Mouse (Mus musculus) heart, embryonic 16.5 days (tissue): Measurements from ENCODE around the gene Tmem127. TPM values are rescaled to one million over a fixed set of nuclear protein-coding genes. Genes with fewer than 3 reads are reported as not detected.
"Not testable (repeated sequence)": the region's sequence is repeated elsewhere in the genome, so short reads cannot be mapped to it uniquely, and the experiment has no call there.

Experiments
- ATAC-seq: fragments of 200-750 bp; cut with Nextera tagmentation; replicated peaks from 2 replicates; pipeline ENCODE4 v1.8.0; 2017; ENCODE audit warnings: moderate number of reproducible peaks; ENCODE audit not compliant: insufficient read depth, low FRiP score; ENCODE audit errors: extremely low read depth
- H3K27ac ChIP-seq: fragments of 300-500 bp; sonication (generic); 2 replicates; pipeline ENCODE4 v1.5.1; 2014; ENCODE audit warnings: mild to moderate bottlenecking, low read length, control low read depth, moderate library complexity
- H3K27me3 ChIP-seq: fragments of 300-500 bp; sonication (generic); 2 replicates; pipeline ENCODE4 v1.6.1; 2014; ENCODE audit warnings: low read length, mixed read lengths; ENCODE audit not compliant: control insufficient read depth, insufficient read depth
- H3K36me3 ChIP-seq: fragments of 300-500 bp; sonication (generic); 2 replicates; pipeline ENCODE4 v1.6.1; 2014; ENCODE audit not compliant: control insufficient read depth, insufficient read depth
- H3K4me1 ChIP-seq: fragments of 300-500 bp; sonication (generic); 2 replicates; pipeline ENCODE4 v1.6.1; 2014; ENCODE audit warnings: low read length, mixed read lengths; ENCODE audit not compliant: control insufficient read depth, insufficient read depth
- H3K4me2 ChIP-seq: fragments of 300-500 bp; sonication (generic); 2 replicates; pipeline ENCODE4 v1.6.1; 2014; ENCODE audit warnings: low read depth, mild to moderate bottlenecking, control low read depth, low read length
- H3K4me3 ChIP-seq: fragments of 300-500 bp; sonication (generic); 2 replicates; pipeline ENCODE4 v1.5.1; 2014; ENCODE audit warnings: mild to moderate bottlenecking, control low read depth, low read length
- H3K9ac ChIP-seq: fragments of 300-500 bp; sonication (generic); 2 replicates; pipeline ENCODE4 v1.6.1; 2014; ENCODE audit warnings: low read length, control low read depth
- H3K9me3 ChIP-seq: fragments of 300-500 bp; sonication (generic); replicated peaks from 2 replicates; pipeline ENCODE4 v1.6.1; 2016; ENCODE audit warnings: low read length; ENCODE audit not compliant: control insufficient read depth
- WGBS: fragments of 180-500 bp; shearing (Covaris S2); extraction: QIAGEN DNeasy Blood & Tissue Kit; methylation state at CpG from one replicate; pipeline ENCODE4 v1.1.7; 2014; 5-methylcytosine and 5-hydroxymethylcytosine counted together
- polyA plus RNA-seq: library from polyadenylated mRNA; unstranded; fragments of >200 nt; fragmentation: Nextera tagmentation; extraction: Ambion mirVana; gene quantifications from 2 replicates; pipeline ENCODE4 v1.2.1, GENCODE M21; 2015

The Tmem127 gene
- polyA plus RNA-seq, 1 experiment from 2014 or later = 20.3 TPM

GRCm38 (mm10) chr2:127301883-127302282, 54.2 kb downstream of the Tmem127 start:
- H3K4me2 ChIP-seq = no peak overlapping the region
- H3K27me3 ChIP-seq = no peaks in the 10 kb centered on the region
- H3K36me3 ChIP-seq = peaks cover 36% of the 10 kb centered on the region
- ATAC-seq = no peak
- no peaks in the 10 kb centered on the region for H3K9me3 ChIP-seq
- no peak overlapping the region for H3K27ac ChIP-seq
- no peak overlapping the region for H3K4me3 ChIP-seq
- H3K4me1 ChIP-seq = no peaks in the 10 kb centered on the region
- WGBS = 89% methylated on average over 3 of the region's 3 CpGs
- no peak overlapping the region for H3K9ac ChIP-seq

- not testable (repeated sequence) for H3K4me2 ChIP-seq, H3K4me3 ChIP-seq, H3K9ac ChIP-seq, H3K27me3 ChIP-seq, H3K27ac ChIP-seq, H3K4me1 ChIP-seq, ATAC-seq, H3K9me3 ChIP-seq
- peaks cover 13% of the 10 kb centered on the region for H3K36me3 ChIP-seq
- WGBS = 85% methylated on average over 4 of the region's 4 CpGs
Measured at GRCm38 (mm10) chr2:127304192-127304591, 56.5 kb downstream of the Tmem127 start.

- no peaks in the 10 kb centered on the region for H3K4me1 ChIP-seq
- no peak overlapping the region; the same call in 1 of the 2 replicates for H3K27ac ChIP-seq
- no peak for ATAC-seq
- H3K36me3 ChIP-seq = peaks cover 10% of the 10 kb centered on the region
- H3K9ac ChIP-seq = no peak overlapping the region
- no peaks in the 10 kb centered on the region for H3K9me3 ChIP-seq
- 65% methylated on average over 3 of the region's 3 CpGs for WGBS
- H3K4me3 ChIP-seq = no peak overlapping the region
- no peak overlapping the region for H3K4me2 ChIP-seq
- no peaks in the 10 kb centered on the region for H3K27me3 ChIP-seq
Measured at GRCm38 (mm10) chr2:127304609-127305210, 57.0 kb downstream of the Tmem127 start.

GRCm38 (mm10) chr2:127306123-127306522, 58.4 kb downstream of the Tmem127 start:
- Histone ChIP-seq H3K4me3 (no peak overlapping the region), H3K9ac (no peak overlapping the region), H3K9me3 (no peaks in the 10 kb centered on the region), H3K4me2 (no peak overlapping the region), H3K36me3 (no peaks in the 10 kb centered on the region), H3K27me3 (no peaks in the 10 kb centered on the region), H3K4me1 (no peaks in the 10 kb centered on the region), H3K27ac (no peak overlapping the region)
- no peak for ATAC-seq

GRCm38 (mm10) chr2:127307179-127307578, 59.5 kb downstream of the Tmem127 start:
- WGBS = 32% methylated on average over 3 of the region's 3 CpGs
- Histone ChIP-seq H3K4me1 (no peaks in the 10 kb centered on the region), H3K27ac (no peak overlapping the region), H3K36me3 (no peaks in the 10 kb centered on the region), H3K9ac (no peak overlapping the region), H3K4me3 (no peak overlapping the region), H3K9me3 (no peaks in the 10 kb centered on the region), H3K4me2 (no peak overlapping the region), H3K27me3 (no peaks in the 10 kb centered on the region)
- ATAC-seq = no peak

- Histone ChIP-seq H3K4me2 (no peak overlapping the region), H3K27ac (no peak overlapping the region), H3K27me3 (no peaks in the 10 kb centered on the region), H3K4me1 (no peaks in the 10 kb centered on the region), H3K9me3 (no peaks in the 10 kb centered on the region), H3K4me3 (no peak overlapping the region), H3K9ac (no peak overlapping the region), H3K36me3 (no peaks in the 10 kb centered on the region)
- ATAC-seq = no peak
- 95% methylated on average over 2 of the region's 2 CpGs for WGBS
Measured at GRCm38 (mm10) chr2:127308660-127309059, 61.0 kb downstream of the Tmem127 start.

GRCm38 (mm10) chr2:127310246-127310645, 62.5 kb downstream of the Tmem127 start:
- H3K4me2 ChIP-seq = no peak overlapping the region
- H3K4me3 ChIP-seq = no peak overlapping the region
- no peak overlapping the region for H3K9ac ChIP-seq
- H3K4me1 ChIP-seq = peaks cover 2% of the 10 kb centered on the region; the same call in 1 of the 2 replicates
- no peaks in the 10 kb centered on the region for H3K9me3 ChIP-seq
- WGBS = 21% methylated on average over 2 of the region's 2 CpGs
- H3K36me3 ChIP-seq = no peaks in the 10 kb centered on the region
- no peaks in the 10 kb centered on the region for H3K27me3 ChIP-seq
- no peak for ATAC-seq
- H3K27ac ChIP-seq = no peak overlapping the region

- no peak for ATAC-seq
- Histone ChIP-seq H3K9ac (no peak overlapping the region), H3K27ac (no peak overlapping the region), H3K4me3 (no peak overlapping the region), H3K9me3 (no peaks in the 10 kb centered on the region), H3K27me3 (no peaks in the 10 kb centered on the region), H3K4me2 (no peak overlapping the region), H3K4me1 (peaks cover 2% of the 10 kb centered on the region; the same call in 1 of the 2 replicates), H3K36me3 (no peaks in the 10 kb centered on the region)
- 87% methylated on average over 7 of the region's 7 CpGs for WGBS
Measured at GRCm38 (mm10) chr2:127310685-127311084, 63.0 kb downstream of the Tmem127 start.
